Mouse (Mus musculus): ENCODE measurements around the gene Sphk2.
A peak's percentile ranks its signal among the peaks of the same experiment; 100 is the strongest.
"Not testable (repeated sequence)": the region's sequence is repeated elsewhere in the genome, so short reads cannot be mapped to it uniquely, and the experiment has no call there.

The Sphk2 gene

GRCm38 (mm10) chr7:45689800-45690199, 28.0 kb downstream of the Sphk2 start:
- no peak for DNase-seq

- no peak for DNase-seq
Observed at GRCm38 (mm10) chr7:45689099-45689498, 28.7 kb downstream of the Sphk2 start.

GRCm38 (mm10) chr7:45686841-45687240, 31.0 kb downstream of the Sphk2 start:
- DNase-seq, result no peak

- no peak for DNase-seq
Observed at GRCm38 (mm10) chr7:45685811-45686210, 32.0 kb downstream of the Sphk2 start.

- DNase-seq, result no peak
Observed at GRCm38 (mm10) chr7:45683396-45684050, 34.3 kb downstream of the Sphk2 start, which contains the start of gene Ntn5. TSS of gene Ntn5 (plus strand) at chr7:45684022.

GRCm38 (mm10) chr7:45682144-45683126, 35.4 kb downstream of the Sphk2 start:
- peak; percentile 85 for DNase-seq

- peak; percentile 44 for DNase-seq
Observed at GRCm38 (mm10) chr7:45681046-45681736, 36.6 kb downstream of the Sphk2 start.

- DNase-seq, result no peak
Observed at GRCm38 (mm10) chr7:45679966-45680621, 37.7 kb downstream of the Sphk2 start.

GRCm38 (mm10) chr7:45678513-45678912, 39.3 kb downstream of the Sphk2 start:
- DNase-seq, result no peak

GRCm38 (mm10) chr7:45677627-45678295, 40.0 kb downstream of the Sphk2 start:
- DNase-seq, result no peak

- no peak for DNase-seq
Observed at GRCm38 (mm10) chr7:45668921-45669320, 48.9 kb downstream of the Sphk2 start.

- DNase-seq, result no peak
Observed at GRCm38 (mm10) chr7:45667761-45668160, 50.0 kb downstream of the Sphk2 start.

GRCm38 (mm10) chr7:45666161-45666560, 51.6 kb downstream of the Sphk2 start, which contains the start of gene Fut2:
TSS of gene Fut2 (minus strand) at chr7:45666394.
- DNase-seq, result no peak

GRCm38 (mm10) chr7:45665303-45666138, 52.3 kb downstream of the Sphk2 start:
- no peak for DNase-seq

GRCm38 (mm10) chr7:45661702-45662101, 56.1 kb downstream of the Sphk2 start:
- DNase-seq, result not testable (repeated sequence)

GRCm38 (mm10) chr7:45660746-45661478, 56.9 kb downstream of the Sphk2 start:
- DNase-seq, result no peak
